25 mouse cellular contexts compared by ENCODE assay signal in genomic region chr2:57199046-57199445, GRCm38 (mm10).
"Had no signal": no experiment of that assay in that cellular context is flagged by ENCODE, and none has a peak within 500 bp of the region (broad histone marks: within the 10 kb centered on the region; RNA-seq: fewer than 3 reads in every experiment).

No protein-coding gene starts in this region.

- H3K4me1 ChIP-seq: heart, embryonic 10.5 days; heart, embryonic 12.5 days; hindbrain, embryonic 10.5 days; hindbrain, embryonic 12.5 days; kidney, embryonic 15.5 days; limb, embryonic 13.5 days; limb, embryonic 15.5 days had no signal

- H3K27ac ChIP-seq: heart, embryonic 10.5 days; hindbrain, embryonic 10.5 days; hindbrain, embryonic 12.5 days; hindbrain, embryonic 14.5 days; kidney, embryonic 15.5 days; kidney, postnatal 0 days; limb, embryonic 13.5 days; limb, embryonic 15.5 days; liver, embryonic 12.5 days had no signal

- H3K4me3 ChIP-seq: heart, embryonic 10.5 days; heart, embryonic 12.5 days; hindbrain, embryonic 10.5 days; hindbrain, embryonic 12.5 days; kidney, embryonic 15.5 days; limb, embryonic 13.5 days; limb, embryonic 15.5 days; liver, embryonic 12.5 days had no signal

- H3K27me3 ChIP-seq: heart, embryonic 12.5 days; hindbrain, embryonic 12.5 days; kidney, embryonic 15.5 days; limb, embryonic 13.5 days; limb, embryonic 15.5 days; liver, embryonic 12.5 days had no signal

- DNase-seq: gastrocnemius, postnatal 14 days; gastrocnemius, postnatal 36 days; heart, adult 18-20 months; heart, postnatal 10 days; heart, postnatal 4 days; kidney, adult 18-20 months; kidney, adult 8-10 months; kidney, postnatal 14 days; kidney, postnatal 36 days; layer of hippocampus, adult 9-11 months; layer of hippocampus, postnatal 36 days; left cerebral cortex, postnatal 4 days had no signal

- H3K9ac ChIP-seq: heart, embryonic 12.5 days; hindbrain, embryonic 12.5 days; hindbrain, embryonic 14.5 days; kidney, embryonic 15.5 days; limb, embryonic 13.5 days; limb, embryonic 15.5 days; liver, embryonic 12.5 days had no signal

- H3K36me3 ChIP-seq: heart, embryonic 10.5 days; heart, embryonic 12.5 days; hindbrain, embryonic 10.5 days; hindbrain, embryonic 12.5 days; kidney, embryonic 15.5 days; limb, embryonic 13.5 days; limb, embryonic 15.5 days; liver, embryonic 12.5 days had no signal

- H3K9me3 ChIP-seq: heart, embryonic 10.5 days; heart, embryonic 12.5 days; hindbrain, embryonic 10.5 days; hindbrain, embryonic 12.5 days; kidney, embryonic 15.5 days; limb, embryonic 13.5 days; limb, embryonic 15.5 days; liver, embryonic 12.5 days had no signal

- ATAC-seq: hindbrain, embryonic 16.5 days; inflammation-experienced regulatory T-cells, adult 6 months; intestine, postnatal 0 days; liver, embryonic 12.5 days had no signal

- H3K4me2 ChIP-seq: heart, embryonic 12.5 days; hindbrain, embryonic 12.5 days; hindbrain, embryonic 14.5 days; kidney, embryonic 15.5 days; limb, embryonic 13.5 days; limb, embryonic 15.5 days; liver, embryonic 12.5 days had no signal
